Mouse (Mus musculus) cerebellum, adult 18-20 months (tissue): Measurements from ENCODE around the gene Vmn1r12.
"Not testable (repeated sequence)": the region's sequence is repeated elsewhere in the genome, so short reads cannot be mapped to it uniquely, and the experiment has no call there.

Experiments used
- DNase-seq, 2 experiments: peaks; one replicate each; pipeline ENCODE4 v3.0.0; 2021

Vmn1r12 gene

GRCm38 (mm10) chr6:57156619-57157018, at the start of gene Vmn1r12:
Vmn1r12 (plus strand) TSS chr6:57156919.
- no peak for DNase-seq

- DNase-seq, result no peak
These were observed 47.6 kb upstream of the Vmn1r12 start, which contains the start of gene Vmn1r10 for GRCm38 (mm10) chr6:57109154-57109553. Vmn1r10 (plus strand) TSS chr6:57109454.

- DNase-seq, result no peak
These were observed 23.6 kb upstream of the Vmn1r12 start, which contains the start of gene Vmn1r11 for GRCm38 (mm10) chr6:57133155-57133554. Vmn1r11 (plus strand) TSS chr6:57133455.

- not testable (repeated sequence) for DNase-seq
These were observed 33.3 kb downstream of the Vmn1r12 start for GRCm38 (mm10) chr6:57190016-57190415.

- not testable (repeated sequence) for DNase-seq
These were observed 46.3 kb downstream of the Vmn1r12 start, which contains the start of gene Vmn1r13 for GRCm38 (mm10) chr6:57202990-57203389. Vmn1r13 (plus strand) TSS chr6:57203290.
